Mouse (Mus musculus) ovary, postnatal 14 days (tissue): ENCODE measurements around the gene Mapk10.

Source experiments
- DNase-seq: peaks from one replicate; pipeline ENCODE4 v3.0.0; 2022; ENCODE audit warnings: low spot score

Mapk10 gene

GRCm38 (mm10) chr5:103211101-103211848 lies at the start of gene Mapk10:
Mapk10 (minus strand) TSS chr5:103211334.
- DNase-seq = peak; percentile 13

- no peak for DNase-seq
These were observed 45.0 kb upstream of the Mapk10 start for GRCm38 (mm10) chr5:103256144-103256543.

GRCm38 (mm10) chr5:103242430-103242829 lies 31.3 kb upstream of the Mapk10 start:
- DNase-seq = no peak

- no peak for DNase-seq
These were observed 20.7 kb upstream of the Mapk10 start for GRCm38 (mm10) chr5:103231822-103232221.

GRCm38 (mm10) chr5:103230334-103230733 lies 19.2 kb upstream of the Mapk10 start:
- DNase-seq = no peak

- no peak for DNase-seq
These were observed 18.2 kb upstream of the Mapk10 start for GRCm38 (mm10) chr5:103229321-103229720.

- no peak for DNase-seq
These were observed 10.9 kb upstream of the Mapk10 start for GRCm38 (mm10) chr5:103221997-103222396.

- DNase-seq = no peak
These were observed 490 bp downstream of the Mapk10 start for GRCm38 (mm10) chr5:103210644-103211043.

GRCm38 (mm10) chr5:103210018-103210417 lies 1.1 kb downstream of the Mapk10 start:
- DNase-seq = no peak

GRCm38 (mm10) chr5:103209486-103209885 lies 1.6 kb downstream of the Mapk10 start:
- no peak for DNase-seq

GRCm38 (mm10) chr5:103208869-103209268 lies 2.3 kb downstream of the Mapk10 start:
- DNase-seq = no peak

GRCm38 (mm10) chr5:103208021-103208511 lies 3.1 kb downstream of the Mapk10 start:
- DNase-seq = no peak

- DNase-seq = no peak
These were observed 13.3 kb downstream of the Mapk10 start for GRCm38 (mm10) chr5:103197796-103198325.

GRCm38 (mm10) chr5:103194549-103194948 lies 16.6 kb downstream of the Mapk10 start:
- no peak for DNase-seq

- DNase-seq = no peak
These were observed 17.4 kb downstream of the Mapk10 start for GRCm38 (mm10) chr5:103193700-103194099.

- DNase-seq = no peak
These were observed 19.6 kb downstream of the Mapk10 start for GRCm38 (mm10) chr5:103191577-103191976.

- no peak for DNase-seq
These were observed 26.9 kb downstream of the Mapk10 start for GRCm38 (mm10) chr5:103184256-103184655.

GRCm38 (mm10) chr5:103181622-103182021 lies 29.5 kb downstream of the Mapk10 start:
- DNase-seq = no peak

- DNase-seq = no peak
These were observed 34.1 kb downstream of the Mapk10 start for GRCm38 (mm10) chr5:103177010-103177409.

- no peak for DNase-seq
These were observed 35.1 kb downstream of the Mapk10 start for GRCm38 (mm10) chr5:103175989-103176388.

GRCm38 (mm10) chr5:103174607-103175006 lies 36.5 kb downstream of the Mapk10 start:
- no peak for DNase-seq

GRCm38 (mm10) chr5:103171207-103171606 lies 39.9 kb downstream of the Mapk10 start:
- no peak for DNase-seq

GRCm38 (mm10) chr5:103167371-103167770 lies 43.8 kb downstream of the Mapk10 start:
- DNase-seq = no peak

GRCm38 (mm10) chr5:103166755-103167154 lies 44.4 kb downstream of the Mapk10 start:
- no peak for DNase-seq
